Mouse (Mus musculus): ENCODE results near the gene Map1s. TPM values are rescaled to one million over a fixed set of nuclear protein-coding genes. Genes with fewer than 3 reads are reported as not detected.
A peak's percentile ranks its signal among the peaks of the same experiment; 100 is the strongest.

Gene Map1s
- polyA plus RNA-seq, 1 experiment: 64.9 TPM

DNA sequence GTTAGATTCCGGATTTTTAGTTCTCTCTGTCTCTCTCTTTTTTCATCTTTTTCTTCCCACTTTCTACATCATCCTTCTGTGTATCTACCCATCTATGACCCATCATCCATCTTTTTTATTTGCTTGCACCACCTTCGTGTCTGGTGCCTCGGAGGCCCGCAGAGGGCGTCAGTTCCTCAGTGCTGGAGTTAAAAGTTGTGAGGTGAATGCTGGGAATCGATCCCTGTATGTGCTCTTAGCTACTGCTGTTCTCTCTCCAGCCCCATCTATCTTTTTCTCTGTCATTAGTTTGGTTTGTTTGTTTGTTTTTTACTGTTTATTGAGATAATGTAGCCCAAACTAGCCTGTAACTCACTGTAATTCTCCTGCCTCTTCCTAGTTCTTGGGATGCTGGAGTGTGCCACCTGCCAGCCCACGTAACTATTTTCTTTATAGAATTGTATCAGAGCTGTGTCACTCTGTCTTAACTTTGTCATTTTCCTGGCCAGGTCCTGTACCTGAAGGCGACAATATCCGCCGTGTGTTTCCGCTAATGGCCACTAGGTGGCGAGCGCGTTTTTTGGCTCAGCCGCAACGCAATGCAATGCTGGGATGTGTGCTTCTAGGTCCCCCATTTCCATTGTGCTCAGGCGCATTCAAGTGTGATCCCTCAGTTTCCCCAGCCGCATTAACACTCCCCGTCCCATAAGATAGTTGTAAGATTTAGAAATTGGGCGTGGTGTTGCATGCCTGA is 7.9 kb upstream of the Map1s start:
- peak; percentile 69 to 94 for DNase-seq (ENCODE audit: extremely low spot score in 1 of 2, low spot score in 1 of 2)

DNA sequence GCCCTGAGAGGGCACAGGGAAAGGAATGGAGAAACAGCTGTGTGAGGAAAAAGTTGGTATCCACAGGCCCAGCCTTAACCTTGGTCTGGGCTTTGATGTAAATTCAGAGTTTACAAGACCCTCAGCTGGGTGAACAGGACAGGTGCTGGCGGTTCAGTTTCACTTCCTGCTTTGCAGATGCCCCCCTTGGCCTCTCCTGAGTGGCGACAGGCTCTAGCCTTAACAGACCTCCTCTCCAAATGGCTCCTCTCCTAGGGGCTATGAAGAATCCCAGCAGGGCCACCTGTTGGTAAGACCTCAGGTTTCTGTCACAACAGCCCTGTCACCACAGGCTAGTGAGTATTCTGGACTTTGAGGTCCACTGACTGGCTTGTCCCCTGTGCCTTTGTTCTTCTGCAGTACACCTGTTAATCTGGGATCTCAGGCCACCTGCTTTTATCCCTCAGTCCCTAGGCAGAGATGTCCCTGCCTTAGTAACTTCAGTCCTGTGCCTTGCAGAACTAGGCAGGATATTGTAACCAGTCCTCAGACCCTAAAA is 7.0 kb upstream of the Map1s start:
- DNase-seq (ENCODE audit: extremely low spot score in 1 of 2, low spot score in 1 of 2): no peak

DNA sequence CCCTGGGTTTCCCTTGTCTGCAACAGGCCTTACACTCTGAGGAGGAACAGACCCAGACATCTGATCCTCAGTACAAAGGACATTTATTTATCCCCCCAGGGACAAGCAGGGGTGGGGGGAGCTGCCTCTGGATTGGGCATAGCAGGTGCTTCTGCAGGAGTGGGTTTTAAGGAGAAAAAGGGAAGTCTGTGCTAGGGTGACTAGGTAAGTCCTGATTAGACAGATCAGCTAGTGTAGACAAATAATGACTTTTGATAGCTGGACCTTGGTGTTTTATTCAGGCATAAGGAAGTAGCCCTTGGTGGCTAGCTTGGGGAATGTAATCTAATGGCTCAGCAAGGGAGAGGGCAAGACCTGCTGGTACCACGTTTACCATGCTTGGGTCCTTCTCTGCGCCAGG is 6.5 kb upstream of the Map1s start:
- no peak for DNase-seq (ENCODE audit: extremely low spot score in 1 of 2, low spot score in 1 of 2)

DNA sequence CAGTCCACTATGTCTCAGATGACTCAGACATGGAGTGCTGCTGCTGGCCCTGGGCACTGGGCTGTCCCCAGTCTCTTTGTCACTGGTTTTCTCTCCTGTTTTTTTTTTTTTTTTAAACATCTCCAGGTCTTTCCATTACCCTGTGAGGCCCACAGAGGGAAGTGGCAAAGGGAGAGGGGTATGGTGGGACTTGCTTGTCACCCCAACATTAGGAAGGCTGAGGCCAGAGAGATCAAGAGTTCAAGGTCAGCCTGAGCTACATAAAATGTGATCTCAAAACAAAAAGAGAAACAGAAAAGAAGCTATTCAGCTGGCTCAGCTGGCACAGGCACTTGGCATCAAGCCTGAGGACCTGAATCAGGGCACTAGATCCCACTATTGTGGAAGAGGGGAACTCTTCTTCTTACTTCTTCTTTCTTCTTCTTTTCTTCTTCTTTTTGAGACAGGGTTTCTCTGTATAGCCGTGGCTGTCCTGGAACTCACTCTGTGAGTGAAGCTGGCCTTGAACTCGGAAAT is 4.8 kb upstream of the Map1s start:
- no peak for DNase-seq (ENCODE audit: extremely low spot score in 1 of 2, low spot score in 1 of 2)

DNA sequence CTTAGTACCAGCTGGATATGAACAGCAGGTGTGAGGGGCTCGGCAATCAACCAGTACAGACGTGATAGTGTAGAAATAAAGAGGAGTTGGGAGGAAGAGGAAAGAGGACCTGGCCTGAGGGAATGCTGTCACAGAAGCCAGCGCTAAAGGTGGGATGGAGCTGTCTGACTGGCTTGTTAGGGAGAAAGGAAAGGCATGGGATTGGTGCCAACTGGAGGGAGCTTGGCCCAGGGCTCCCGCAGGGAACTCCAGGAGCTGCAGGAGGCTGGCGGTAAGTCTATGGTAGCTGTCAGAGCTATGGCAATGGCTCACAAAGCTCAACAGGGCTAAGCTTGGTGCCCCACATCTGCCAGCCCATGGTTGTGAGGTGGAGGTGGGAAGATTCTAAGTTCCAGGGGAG is 3.5 kb upstream of the Map1s start:
- no peak for DNase-seq (ENCODE audit: extremely low spot score in 1 of 2, low spot score in 1 of 2)

DNA sequence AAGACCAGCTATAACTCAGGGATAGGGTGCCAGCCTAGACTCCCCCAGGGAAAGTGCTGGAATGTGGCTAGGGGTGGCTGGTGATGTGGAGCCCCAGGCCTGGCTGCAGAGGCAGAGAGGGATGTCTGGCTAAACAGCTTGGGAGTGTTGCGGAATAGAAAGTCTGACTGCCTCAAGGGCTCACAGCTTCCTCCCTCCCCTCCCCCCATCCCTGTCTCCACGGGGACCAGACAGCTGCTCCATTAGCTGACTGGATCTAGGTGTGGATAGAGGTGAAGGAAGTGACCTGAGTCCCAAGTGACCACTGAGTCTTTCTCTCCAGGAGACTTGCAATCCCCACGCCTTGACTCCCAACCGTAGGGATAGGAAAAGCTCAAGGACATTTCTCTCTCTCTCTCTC is 2.6 kb upstream of the Map1s start:
- no peak for DNase-seq (ENCODE audit: extremely low spot score in 1 of 2, low spot score in 1 of 2)

DNA sequence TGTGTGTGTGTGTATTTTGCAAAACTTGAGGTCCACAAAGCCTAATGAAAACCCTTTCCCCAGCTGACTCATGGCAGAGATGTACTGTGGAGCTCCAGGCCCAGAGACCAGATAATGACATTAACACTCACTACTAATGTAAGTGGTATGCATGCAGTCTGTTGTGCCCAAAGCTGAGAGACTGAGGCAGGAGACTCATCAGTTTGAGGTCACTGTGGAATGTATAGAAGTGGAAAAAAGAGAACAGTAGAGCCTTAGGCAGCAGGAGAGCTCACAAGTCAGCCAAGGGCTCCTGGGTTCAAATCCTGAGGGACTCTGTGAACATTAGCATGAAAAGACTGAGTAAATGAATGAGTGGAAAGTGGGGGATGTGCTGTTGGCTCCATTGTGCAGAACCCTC is 2.1 kb upstream of the Map1s start:
- DNase-seq (ENCODE audit: extremely low spot score in 1 of 2, low spot score in 1 of 2): no peak

DNA sequence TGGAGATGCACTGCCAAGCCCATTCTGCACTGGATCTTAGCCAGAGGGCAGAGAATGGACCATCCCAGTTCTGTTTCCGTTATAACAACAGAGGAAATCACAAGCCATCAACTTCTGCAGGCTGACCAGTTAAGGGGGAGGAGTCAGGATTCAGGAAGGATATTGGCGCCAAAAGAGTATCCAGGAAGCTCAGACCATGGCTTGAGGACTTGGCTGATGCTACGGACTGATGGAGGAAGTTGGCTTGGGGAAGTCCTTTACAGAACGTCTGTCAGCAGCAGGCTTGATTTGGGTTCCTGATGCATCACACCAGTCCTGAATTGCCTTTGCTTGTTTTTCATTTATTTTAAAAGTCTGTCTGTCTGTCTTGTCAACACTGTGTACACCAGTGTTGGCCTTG is 1.2 kb upstream of the Map1s start:
- DNase-seq (ENCODE audit: extremely low spot score in 1 of 2, low spot score in 1 of 2): no peak

DNA sequence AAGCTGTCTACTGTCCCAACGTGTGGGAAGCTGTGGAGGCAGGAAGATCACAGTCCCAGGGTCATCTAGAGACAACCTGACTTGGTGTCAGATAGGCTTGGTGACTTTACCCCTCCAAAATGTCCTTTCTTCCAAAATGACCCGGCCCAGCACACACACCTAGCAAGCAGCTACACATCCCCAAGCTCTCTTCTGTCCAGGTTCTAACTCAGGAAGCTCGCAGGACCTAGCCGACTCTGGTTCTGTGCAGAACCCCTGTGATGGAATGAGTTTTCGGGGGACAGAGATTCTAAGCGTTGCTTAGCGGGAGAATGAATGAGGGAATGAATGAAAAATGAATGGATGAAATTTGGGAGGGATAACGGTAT is 285 bp upstream of the Map1s start:
- no peak for DNase-seq (ENCODE audit: extremely low spot score in 1 of 2, low spot score in 1 of 2)

DNA sequence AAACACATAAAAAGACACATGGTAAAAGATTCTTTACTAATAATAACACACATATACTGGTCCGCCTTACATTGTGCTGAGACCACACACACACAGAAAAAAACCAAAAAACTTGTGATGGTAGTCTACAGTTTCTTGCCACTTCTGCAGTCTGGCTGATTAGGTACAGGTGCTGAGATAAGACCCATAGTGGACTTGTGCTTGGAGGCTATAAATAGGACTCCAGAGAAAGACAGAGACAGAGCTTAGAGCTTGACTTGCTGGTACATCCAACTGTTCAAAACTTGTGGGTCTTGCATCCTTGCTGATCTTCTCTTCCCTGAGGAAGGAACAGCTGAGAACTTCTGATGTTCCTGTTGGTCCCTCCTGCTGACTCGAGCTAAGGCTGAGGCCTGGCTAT is 1.8 kb downstream of the Map1s start:
- no peak for DNase-seq (ENCODE audit: extremely low spot score in 1 of 2, low spot score in 1 of 2)

DNA sequence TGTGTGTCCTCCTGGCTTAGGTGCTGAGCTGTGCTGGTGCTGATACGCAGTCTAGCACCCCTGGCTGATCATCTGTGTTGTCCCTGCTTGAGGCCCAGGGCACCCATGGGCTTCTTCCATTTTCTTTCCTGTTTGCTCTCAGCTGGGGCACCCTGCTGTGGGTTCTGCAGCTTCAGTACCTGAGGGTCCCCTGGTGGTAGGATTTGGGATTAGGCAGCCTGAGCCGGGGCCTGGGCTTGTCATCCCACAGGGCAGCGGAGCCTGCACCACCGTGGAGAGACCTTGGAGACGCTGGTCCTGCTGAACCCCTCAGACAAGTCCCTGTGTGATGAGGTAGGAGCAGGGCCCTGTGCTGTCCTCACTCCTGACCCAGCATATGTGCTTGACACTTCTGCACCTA is 5.9 kb downstream of the Map1s start:
- DNase-seq (ENCODE audit: extremely low spot score in 1 of 2, low spot score in 1 of 2): no peak

DNA sequence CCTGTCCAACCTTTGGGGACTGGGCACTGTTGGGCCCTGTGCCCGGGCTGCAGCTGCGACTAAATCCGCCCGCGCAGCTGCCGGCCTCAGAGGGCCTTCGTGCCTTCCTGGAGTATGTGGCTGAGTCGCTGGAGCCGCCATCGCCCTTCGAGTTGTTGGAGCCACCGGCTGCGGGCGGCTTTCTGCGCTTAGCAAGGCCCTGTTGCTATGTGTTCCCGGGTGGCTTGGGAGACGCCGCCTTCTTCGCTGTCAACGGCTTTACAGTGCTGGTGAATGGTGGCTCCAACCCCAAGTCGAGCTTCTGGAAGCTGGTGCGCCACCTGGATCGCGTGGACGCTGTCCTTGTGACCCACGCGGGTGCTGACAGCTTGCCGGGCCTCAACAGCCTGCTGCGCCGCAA is 7.2 kb downstream of the Map1s start:
- no peak for DNase-seq (ENCODE audit: extremely low spot score in 1 of 2, low spot score in 1 of 2)

DNA sequence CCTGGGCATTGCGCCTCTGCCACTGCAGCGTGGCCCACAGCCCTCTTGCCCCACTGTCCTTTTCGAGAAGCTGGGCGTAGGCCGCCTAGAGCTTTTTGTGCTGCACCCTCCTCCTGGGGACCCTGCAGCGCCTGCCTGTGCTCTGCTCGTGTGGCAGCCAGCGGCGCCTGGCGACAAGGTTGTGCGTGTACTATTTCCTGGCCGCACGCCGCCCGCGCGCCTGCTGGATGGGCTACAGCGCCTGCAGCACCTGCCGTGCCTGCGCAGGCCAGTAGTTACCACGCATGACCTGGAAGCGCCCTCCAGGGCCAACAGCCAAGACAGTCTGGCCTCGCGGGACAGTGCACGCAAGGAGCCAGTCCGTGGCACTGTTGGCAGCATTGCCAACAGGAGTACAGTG is 7.8 kb downstream of the Map1s start:
- DNase-seq (ENCODE audit: extremely low spot score in 1 of 2, low spot score in 1 of 2): no peak

DNA sequence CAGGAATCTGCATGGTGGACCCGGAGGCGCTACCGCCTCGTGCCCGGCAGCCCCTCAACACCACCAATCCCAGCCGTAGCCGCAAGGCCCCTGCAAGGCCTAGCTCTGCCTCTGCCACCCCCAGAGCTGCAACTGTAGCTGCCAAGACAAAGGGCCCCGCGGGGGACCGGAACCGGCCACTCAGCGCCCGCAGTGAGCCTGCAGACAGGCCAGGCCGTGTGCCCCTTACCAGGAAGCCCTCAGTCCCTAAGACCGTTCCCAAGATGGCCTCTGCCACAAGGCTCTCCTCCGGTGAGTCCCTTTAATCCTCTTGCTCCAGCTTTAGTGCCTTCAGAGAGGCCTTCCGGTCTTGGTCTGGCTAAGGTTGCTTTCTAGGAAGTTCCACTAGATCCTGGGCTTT is 9.0 kb downstream of the Map1s start:
- DNase-seq (ENCODE audit: extremely low spot score in 1 of 2, low spot score in 1 of 2): no peak

DNA sequence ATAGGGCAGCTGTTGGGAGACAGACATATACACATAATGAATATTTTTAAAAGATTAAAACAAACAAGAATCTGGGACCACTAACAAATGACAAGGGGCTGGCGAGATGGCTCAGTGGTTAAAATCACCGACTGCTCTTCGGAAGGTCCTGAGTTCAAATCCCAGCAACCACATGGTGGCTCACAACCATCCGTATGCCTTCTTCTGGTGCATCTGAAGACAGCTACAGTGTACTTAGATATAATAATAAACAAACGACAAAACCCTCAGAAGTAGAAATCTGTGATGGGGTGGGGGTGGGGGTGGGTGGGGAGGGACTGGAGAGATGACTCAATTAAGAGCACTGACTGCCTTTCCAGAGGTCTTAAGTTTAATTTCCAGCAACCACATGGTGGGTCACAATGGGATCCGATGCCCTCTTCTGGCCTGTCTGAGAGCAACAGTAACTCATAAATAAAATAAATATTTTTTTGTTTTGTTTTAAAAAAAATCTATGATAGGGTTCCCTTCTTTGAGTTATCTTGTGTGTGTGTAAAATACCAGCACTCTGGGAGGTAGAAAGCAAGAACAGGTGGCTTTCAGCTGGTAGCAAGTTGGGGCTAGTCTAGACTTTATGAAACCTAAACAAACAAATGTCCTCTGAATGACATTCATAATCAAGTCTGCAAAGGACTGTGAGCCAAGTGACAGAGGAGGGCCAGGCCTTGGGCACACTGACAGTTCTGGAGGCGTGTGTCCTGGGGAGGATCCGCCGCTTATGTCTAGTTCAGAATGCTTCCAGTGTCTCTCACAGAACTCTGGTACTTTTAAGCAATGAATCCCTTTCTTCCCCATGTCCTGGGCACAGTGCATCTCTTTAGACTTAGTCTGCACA is 14.6 kb downstream of the Map1s start:
- DNase-seq (ENCODE audit: extremely low spot score in 1 of 2, low spot score in 1 of 2): no peak

DNA sequence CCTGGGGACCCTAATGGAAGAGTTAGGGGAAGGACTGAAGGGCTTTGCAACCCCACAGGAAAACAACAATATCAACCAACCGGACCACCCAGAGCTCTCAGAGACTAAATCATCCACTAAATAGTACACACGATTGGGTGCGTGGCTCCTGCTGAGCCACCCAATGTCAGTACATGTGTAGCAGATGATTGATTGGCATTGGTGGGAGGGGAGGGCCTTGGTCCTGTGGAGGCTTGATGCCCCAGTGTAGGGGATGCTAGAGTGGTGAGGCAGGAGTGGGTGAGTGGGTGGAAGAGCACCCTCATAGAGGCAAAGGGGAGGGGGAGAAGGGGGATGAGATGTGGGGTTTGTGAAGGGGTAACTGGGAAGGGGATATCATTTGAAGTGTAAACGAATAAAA is 18.4 kb downstream of the Map1s start:
- DNase-seq (ENCODE audit: extremely low spot score in 1 of 2, low spot score in 1 of 2): no peak

DNA sequence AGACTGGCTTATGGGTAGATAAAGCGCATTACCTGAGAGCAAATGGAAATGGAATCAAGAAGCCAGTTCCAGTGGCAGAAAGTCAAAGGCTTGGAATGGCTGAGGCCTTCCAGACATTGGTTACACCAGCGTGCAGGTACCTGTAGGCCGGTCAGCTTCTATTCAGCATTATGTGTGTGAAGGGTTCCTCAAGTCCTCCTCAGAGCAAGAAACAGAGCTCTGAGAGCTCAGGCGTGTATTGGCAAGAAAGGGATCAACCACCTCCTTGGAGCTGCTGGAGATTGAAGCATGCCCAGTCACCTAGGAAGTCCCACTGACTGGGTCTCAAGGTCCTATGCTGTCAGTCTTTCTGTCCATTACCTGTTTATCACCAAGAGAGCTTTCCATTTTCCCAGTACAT is 20.0 kb downstream of the Map1s start:
- no peak for DNase-seq (ENCODE audit: extremely low spot score in 1 of 2, low spot score in 1 of 2)

DNA sequence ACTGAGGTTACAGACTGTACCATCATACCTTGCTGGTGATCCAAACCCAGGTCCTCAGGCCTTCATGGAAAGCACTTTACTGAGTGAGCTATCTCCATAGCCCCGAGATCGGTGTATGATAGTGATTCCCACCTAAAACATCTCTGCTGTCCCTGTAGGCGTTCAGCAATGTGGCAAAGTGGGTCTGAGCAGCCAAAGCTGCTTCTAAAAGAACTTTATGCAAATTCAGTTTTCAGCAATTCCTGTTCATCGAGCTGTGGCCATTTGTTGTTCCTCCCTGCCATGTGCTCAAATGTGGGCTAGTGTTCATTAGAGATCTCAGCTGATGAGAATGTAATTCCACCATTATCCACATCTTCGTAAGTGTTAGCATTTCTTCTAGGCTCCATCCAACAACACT is 20.7 kb downstream of the Map1s start:
- DNase-seq (ENCODE audit: extremely low spot score in 1 of 2, low spot score in 1 of 2): peak in 1 of 2 experiments; percentile 24

DNA sequence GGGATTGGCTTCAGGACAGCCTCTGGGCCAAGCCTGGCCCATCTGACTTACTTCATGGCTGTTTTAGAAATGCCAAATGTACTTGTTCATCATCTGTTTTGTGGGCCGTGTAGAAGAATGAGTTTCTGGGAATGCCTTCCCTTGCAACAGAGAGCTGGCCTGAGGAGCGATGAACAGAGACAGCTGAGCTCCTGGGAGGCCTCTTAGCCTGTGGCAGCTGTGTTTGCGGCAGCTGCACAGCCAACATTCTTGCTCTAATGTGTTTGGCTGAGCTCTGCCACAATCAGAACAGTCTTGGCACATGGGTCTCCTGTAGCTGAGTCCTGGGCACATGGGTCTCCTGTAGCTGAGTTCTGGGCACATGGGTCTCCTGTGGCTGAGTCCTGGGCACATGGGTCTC is 22.4 kb downstream of the Map1s start:
- no peak for DNase-seq (ENCODE audit: extremely low spot score in 1 of 2, low spot score in 1 of 2)

DNA sequence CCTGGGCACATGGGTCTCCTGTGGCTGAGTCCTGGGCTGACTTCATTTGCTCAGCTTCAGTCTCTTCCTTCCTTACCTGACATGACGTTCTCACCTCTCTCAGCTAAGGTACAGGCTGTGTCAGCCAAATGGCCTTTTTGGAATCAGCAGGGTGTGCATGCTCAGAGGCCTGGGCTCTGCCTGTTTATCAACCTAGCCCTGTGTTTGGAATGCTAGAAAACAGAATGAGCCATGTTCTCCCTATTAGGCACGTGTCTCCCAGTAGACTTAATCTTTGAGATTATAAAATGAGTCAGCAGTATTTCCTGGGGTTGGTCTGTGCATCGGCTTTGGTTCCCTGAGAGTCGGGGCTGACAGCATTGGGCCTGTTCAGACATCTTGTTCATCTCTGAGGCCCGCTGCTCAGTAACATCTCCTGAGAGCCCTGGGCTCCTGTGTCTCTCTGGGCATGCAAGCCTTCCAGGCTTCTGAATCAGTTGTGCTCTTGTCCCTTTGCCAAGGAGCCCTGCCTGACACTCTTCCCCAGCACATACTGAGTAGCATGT is 23.1 kb downstream of the Map1s start:
- DNase-seq (ENCODE audit: extremely low spot score in 1 of 2, low spot score in 1 of 2): no peak

DNA sequence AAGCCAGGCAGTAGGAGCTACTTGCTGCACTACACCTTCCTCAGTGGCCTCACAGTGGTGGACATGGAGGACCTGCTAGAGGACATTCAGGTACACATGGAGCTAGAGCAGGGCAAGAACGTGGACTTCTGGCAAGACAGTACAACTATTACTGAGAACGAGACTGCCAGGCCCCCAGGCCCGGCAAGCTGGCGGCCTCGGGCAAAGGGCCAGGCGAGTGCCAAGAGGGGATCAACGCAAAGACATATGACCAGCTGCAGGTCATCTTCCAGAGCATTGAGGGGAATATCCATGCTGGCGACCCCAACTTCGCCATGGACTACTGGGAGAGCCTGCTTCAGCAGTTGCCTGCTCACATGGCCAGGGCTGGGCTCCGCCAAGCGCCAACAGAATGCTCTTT is 26.0 kb downstream of the Map1s start:
- DNase-seq (ENCODE audit: extremely low spot score in 1 of 2, low spot score in 1 of 2): no peak

Measured in frontal cortex, adult 2 months (tissue).